Mouse (Mus musculus): ENCODE data around the gene Tns2. TPM values are rescaled to one million over a fixed set of nuclear protein-coding genes. Genes with fewer than 3 reads are reported as not detected.

Tns2 gene
- total and polyA plus RNA-seq, 2 experiments from 2014 or later, result 5.5 to 9.2 TPM

DNA sequence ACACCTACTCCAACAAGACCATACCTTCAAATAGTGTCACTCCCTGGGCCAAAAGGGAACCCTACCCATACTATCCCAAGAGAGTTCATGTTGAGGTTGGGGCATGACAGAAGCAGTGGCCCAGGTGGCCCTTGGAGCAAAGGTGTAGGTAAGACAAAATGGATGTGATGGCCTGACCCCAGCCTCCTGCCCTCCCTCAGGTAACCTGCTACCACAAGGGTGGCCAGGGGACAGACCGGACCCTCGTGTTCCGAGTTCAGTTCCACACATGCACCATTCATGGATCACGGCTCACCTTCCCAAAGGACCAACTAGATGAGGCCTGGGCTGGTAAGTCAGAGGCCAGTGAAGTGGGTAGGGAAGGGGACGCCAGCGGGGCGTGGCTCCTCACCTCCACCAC is 10.1 kb downstream of the Tns2 start:
- no peak overlapping the region for H3K4me2 ChIP-seq (ENCODE audit: low read depth, low read length)
- H3K9ac ChIP-seq (replicated peaks; ENCODE audit: low read length), result no peak overlapping the region
- ATAC-seq (no peak), DNase-seq (ENCODE audit: low spot score) (no peak)
- no peak overlapping the region for H3K4me3 ChIP-seq (ENCODE audit: low read length)
- no peaks in the 10 kb centered on the region for H3K27me3 ChIP-seq (ENCODE audit: insufficient read depth, low read length)
- H3K27ac ChIP-seq, result no peak overlapping the region
- peaks cover 13% of the 10 kb centered on the region for H3K4me1 ChIP-seq (ENCODE audit: insufficient read depth, low read length)
- no peak for TF ChIP-seq CTCF (IDR thresholded peaks at IDR 0.05; ENCODE audit: low read depth)
- 94% methylated on average over 7 of the region's 7 CpGs for WGBS
- no peaks in the 10 kb centered on the region; the same call in 1 of the 2 replicates for H3K36me3 ChIP-seq (ENCODE audit: insufficient read depth, low read length)
- no peaks in the 10 kb centered on the region for H3K9me3 ChIP-seq (ENCODE audit: low read length)

DNA sequence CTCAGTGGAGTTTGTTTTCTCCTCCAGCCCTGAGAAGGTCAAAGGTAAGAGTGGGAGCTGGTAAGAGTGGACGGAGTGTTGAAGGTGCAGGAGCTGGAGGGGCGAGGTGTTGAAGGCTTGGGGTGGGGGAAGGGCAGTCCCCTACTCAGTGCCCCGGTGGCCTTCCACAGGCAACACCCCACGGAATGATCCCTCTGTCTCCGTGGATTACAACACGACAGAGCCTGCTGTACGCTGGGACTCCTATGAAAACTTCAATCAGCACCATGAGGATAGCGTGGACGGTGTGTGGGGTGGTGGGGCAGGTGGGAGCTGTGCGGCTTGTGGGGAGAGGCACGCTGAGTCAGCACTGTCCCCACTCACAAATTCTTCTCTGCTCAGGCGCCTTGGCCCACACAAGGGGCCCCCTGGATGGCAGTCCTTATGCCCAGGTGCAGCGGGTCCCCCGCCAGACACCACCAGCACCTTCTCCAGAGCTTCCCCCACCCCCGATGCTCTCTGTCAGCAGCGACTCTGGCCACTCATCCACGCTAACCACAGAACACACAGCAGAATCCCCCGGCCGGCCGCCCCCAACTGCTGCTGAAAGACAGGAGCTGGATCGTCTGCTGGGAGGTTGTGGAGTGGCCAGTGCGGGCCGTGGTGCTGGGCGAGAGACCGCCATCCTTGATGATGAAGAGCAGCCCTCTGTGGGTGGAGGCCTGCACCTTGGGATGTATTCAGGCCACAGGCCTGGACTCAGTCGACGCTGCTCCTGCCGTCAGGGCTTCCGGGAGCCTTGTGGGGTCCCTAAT is 10.7 kb downstream of the Tns2 start:
- WGBS, result 77% methylated on average over 29 of the region's 29 CpGs
- ATAC-seq, result no peak

DNA sequence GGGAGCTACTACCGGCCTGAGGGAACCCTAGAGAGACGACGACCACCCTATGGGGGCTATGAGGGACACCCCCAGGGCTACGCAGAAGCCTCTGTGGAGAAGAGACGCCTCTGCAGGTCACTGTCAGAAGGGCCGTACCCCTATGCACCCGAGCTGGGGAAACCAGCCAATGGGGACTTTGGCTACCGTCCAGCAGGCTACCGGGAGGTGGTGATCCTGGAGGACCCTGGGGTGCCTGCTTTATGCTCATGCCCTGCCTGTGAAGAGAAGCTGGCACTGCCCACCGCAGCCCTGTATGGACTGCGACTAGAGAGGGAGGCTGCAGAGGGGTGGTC is 11.2 kb downstream of the Tns2 start:
- Histone ChIP-seq H3K36me3 (ENCODE audit: insufficient read depth, low read length) (no peaks in the 10 kb centered on the region; the same call in 1 of the 2 replicates), H3K9me3 (ENCODE audit: low read length) (no peaks in the 10 kb centered on the region), H3K4me3 (ENCODE audit: low read length) (no peak overlapping the region), H3K27me3 (ENCODE audit: insufficient read depth, low read length) (no peaks in the 10 kb centered on the region), H3K4me1 (ENCODE audit: insufficient read depth, low read length) (peaks cover 15% of the 10 kb centered on the region), H3K4me2 (ENCODE audit: low read depth, low read length) (no peak overlapping the region), H3K9ac (replicated peaks; ENCODE audit: low read length) (no peak overlapping the region), H3K27ac (no peak overlapping the region)
- no peak for ATAC-seq
- WGBS, result 63% methylated on average over 11 of the region's 11 CpGs
- TF ChIP-seq CTCF (IDR thresholded peaks at IDR 0.05; ENCODE audit: low read depth), result no peak
- DNase-seq (ENCODE audit: low spot score), result no peak

More for the DNA sequence above, 10.7 kb downstream of the Tns2 start:
- no peak overlapping the region for H3K9ac ChIP-seq (replicated peaks; ENCODE audit: low read length)
- no peaks in the 10 kb centered on the region for H3K27me3 ChIP-seq (ENCODE audit: insufficient read depth, low read length)
- no peak overlapping the region for H3K4me2 ChIP-seq (ENCODE audit: low read depth, low read length)
- H3K36me3 ChIP-seq (ENCODE audit: insufficient read depth, low read length), result no peaks in the 10 kb centered on the region; the same call in 1 of the 2 replicates
- H3K4me1 ChIP-seq (ENCODE audit: insufficient read depth, low read length), result peaks cover 13% of the 10 kb centered on the region; the same call in 1 of the 2 replicates
- H3K27ac ChIP-seq, result no peak overlapping the region
- no peak for TF ChIP-seq CTCF (IDR thresholded peaks at IDR 0.05; ENCODE audit: low read depth)
- DNase-seq (ENCODE audit: low spot score), result no peak
- H3K4me3 ChIP-seq (ENCODE audit: low read length), result no peak overlapping the region
- H3K9me3 ChIP-seq (ENCODE audit: low read length), result no peaks in the 10 kb centered on the region

DNA sequence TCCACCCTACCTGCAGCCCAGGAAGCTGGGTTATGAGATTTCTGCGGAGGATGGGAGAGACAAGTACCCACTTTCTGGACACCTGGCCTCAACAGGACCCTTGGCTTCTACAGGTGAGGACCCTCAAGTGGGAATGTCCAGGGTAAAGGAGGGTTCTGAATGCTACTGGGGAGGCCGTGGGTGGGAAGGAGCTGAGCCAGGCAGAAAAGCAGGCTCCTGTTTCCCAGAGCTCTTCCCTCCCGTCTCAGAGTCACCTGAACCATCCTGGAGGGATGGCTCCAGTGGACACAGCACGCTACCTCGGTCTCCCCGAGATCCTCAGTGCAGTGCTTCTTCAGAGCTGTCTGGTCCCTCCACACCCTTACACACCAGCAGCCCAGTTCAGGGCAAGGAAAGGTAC is 12.0 kb downstream of the Tns2 start:
- H3K27me3 ChIP-seq (ENCODE audit: insufficient read depth, low read length), result no peaks in the 10 kb centered on the region
- ATAC-seq, result no peak
- no peak for DNase-seq (ENCODE audit: low spot score)
- H3K4me1 ChIP-seq (ENCODE audit: insufficient read depth, low read length), result peaks cover 22% of the 10 kb centered on the region
- no peak overlapping the region for H3K4me2 ChIP-seq (ENCODE audit: low read depth, low read length)
- H3K27ac ChIP-seq, result no peak overlapping the region
- WGBS, result 93% methylated on average over 6 of the region's 6 CpGs
- no peak for TF ChIP-seq CTCF (IDR thresholded peaks at IDR 0.05; ENCODE audit: low read depth)
- H3K9me3 ChIP-seq (ENCODE audit: low read length), result no peaks in the 10 kb centered on the region
- no peak overlapping the region for H3K9ac ChIP-seq (replicated peaks; ENCODE audit: low read length)
- peaks cover 5% of the 10 kb centered on the region; the same call in 1 of the 2 replicates for H3K36me3 ChIP-seq (ENCODE audit: insufficient read depth, low read length)
- H3K4me3 ChIP-seq (ENCODE audit: low read length), result no peak overlapping the region

DNA sequence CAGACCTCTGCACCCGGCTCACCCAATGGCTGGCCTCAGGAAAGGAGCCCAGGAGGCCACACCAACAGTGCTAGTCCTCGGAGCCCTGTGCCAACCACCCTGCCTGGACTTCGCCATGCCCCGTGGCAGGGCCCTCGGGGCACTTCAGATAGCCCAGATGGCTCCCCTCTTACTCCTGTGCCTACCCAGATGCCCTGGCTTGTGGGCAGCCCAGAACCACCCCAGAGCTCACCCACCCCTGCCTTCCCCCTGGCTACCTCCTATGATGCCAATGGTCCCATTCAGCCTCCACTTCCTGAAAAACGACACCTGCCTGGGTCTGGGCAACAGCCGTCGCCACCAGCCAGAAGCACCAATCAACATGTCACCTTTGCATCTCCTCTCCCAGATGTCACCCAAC is 12.6 kb downstream of the Tns2 start:
- no peak for ATAC-seq
- no peak for TF ChIP-seq CTCF (IDR thresholded peaks at IDR 0.05; ENCODE audit: low read depth)
- Histone ChIP-seq H3K4me3 (ENCODE audit: low read length) (no peak overlapping the region), H3K9me3 (ENCODE audit: low read length) (no peaks in the 10 kb centered on the region), H3K4me2 (ENCODE audit: low read depth, low read length) (no peak overlapping the region), H3K36me3 (ENCODE audit: insufficient read depth, low read length) (peaks cover 11% of the 10 kb centered on the region; the same call in 1 of the 2 replicates), H3K27ac (no peak overlapping the region), H3K9ac (replicated peaks; ENCODE audit: low read length) (no peak overlapping the region), H3K27me3 (ENCODE audit: insufficient read depth, low read length) (no peaks in the 10 kb centered on the region), H3K4me1 (ENCODE audit: insufficient read depth, low read length) (peaks cover 22% of the 10 kb centered on the region)
- 76% methylated on average over 8 of the region's 8 CpGs for WGBS
- no peak for DNase-seq (ENCODE audit: low spot score)

DNA sequence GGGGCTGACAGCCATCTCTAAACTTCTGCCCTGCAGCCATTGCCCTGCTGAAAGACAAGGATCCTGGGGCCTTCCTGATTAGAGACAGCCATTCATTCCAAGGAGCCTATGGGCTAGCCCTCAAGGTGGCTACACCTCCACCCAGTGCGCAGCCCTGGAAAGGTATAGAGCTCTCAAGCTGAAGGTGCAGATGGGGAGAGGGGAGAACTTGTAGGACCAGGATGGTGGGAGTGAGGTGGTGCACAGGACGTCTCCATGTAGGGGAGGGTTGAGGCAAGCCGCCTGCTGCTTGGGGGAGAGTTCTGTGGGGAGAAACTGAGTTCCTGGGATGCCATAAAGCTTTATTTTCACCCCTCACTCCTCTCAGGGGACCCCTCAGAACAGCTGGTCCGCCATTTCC is 13.5 kb downstream of the Tns2 start:
- ATAC-seq, result no peak
- Histone ChIP-seq H3K9me3 (ENCODE audit: low read length) (no peaks in the 10 kb centered on the region), H3K27me3 (ENCODE audit: insufficient read depth, low read length) (no peaks in the 10 kb centered on the region), H3K36me3 (ENCODE audit: insufficient read depth, low read length) (peaks cover 19% of the 10 kb centered on the region; the same call in 1 of the 2 replicates), H3K27ac (no peak overlapping the region), H3K4me3 (ENCODE audit: low read length) (no peak overlapping the region), H3K9ac (replicated peaks; ENCODE audit: low read length) (no peak overlapping the region), H3K4me2 (ENCODE audit: low read depth, low read length) (no peak overlapping the region), H3K4me1 (ENCODE audit: insufficient read depth, low read length) (peaks cover 20% of the 10 kb centered on the region)
- 95% methylated on average over 4 of the region's 4 CpGs for WGBS
- no peak for TF ChIP-seq CTCF (IDR thresholded peaks at IDR 0.05; ENCODE audit: low read depth)
- DNase-seq (ENCODE audit: low spot score), result no peak

DNA sequence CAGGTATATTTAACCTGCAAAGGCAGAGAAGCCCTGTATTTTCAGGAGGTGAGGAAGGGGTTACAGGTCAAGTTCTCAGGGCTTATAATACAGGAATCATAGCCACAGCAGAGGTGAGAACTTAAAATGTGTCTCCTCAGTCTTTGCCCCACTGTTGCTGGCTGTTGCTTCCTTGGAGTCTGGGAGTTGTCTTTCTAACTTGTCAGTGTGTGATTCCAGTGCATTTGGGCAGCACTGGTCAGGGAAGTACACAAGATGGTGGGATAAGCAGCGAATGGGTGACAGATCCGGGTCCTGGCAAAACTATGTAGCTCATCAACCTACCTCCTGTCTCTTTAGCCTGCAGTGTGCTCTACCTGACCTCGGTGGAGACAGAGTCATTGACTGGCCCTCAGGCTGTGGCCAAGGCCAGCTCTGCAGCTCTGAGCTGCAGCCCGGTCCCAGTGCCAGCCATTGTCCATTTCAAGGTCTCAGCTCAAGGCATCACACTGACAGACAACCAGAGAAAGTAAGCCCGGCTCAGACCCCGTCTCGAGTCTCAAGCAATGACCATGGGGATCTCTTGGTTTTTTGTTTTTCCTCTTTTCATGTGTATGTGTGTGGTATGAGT is 14.5 kb downstream of the Tns2 start:
- 84% methylated on average over 7 of the region's 7 CpGs for WGBS
- no peak for DNase-seq (ENCODE audit: low spot score)

More for the DNA sequence above, 14.5 kb downstream of the Tns2 start:
- Histone ChIP-seq H3K4me3 (ENCODE audit: low read length) (no peak overlapping the region), H3K27ac (peak overlapping the region; percentile 78; the same call in 1 of the 2 replicates), H3K27me3 (ENCODE audit: insufficient read depth, low read length) (no peaks in the 10 kb centered on the region), H3K36me3 (ENCODE audit: insufficient read depth, low read length) (peaks cover 19% of the 10 kb centered on the region; the same call in 1 of the 2 replicates), H3K4me1 (ENCODE audit: insufficient read depth, low read length) (peaks cover 14% of the 10 kb centered on the region), H3K4me2 (ENCODE audit: low read depth, low read length) (no peak overlapping the region), H3K9me3 (ENCODE audit: low read length) (no peaks in the 10 kb centered on the region), H3K9ac (replicated peaks; ENCODE audit: low read length) (no peak overlapping the region)
- TF ChIP-seq CTCF (IDR thresholded peaks at IDR 0.05; ENCODE audit: low read depth), result no peak
- no peak for ATAC-seq
